Mouse (Mus musculus) ES-Bruce4 (cell line): ENCODE data around the gene Rbms3. TPM values are rescaled to one million over a fixed set of nuclear protein-coding genes. Genes with fewer than 3 reads are reported as not detected.

Experiments used
- H3K27ac ChIP-seq: 2 replicates; pipeline ENCODE4 v1.5.1; 2012; ENCODE audit warnings: low read length, inconsistent platforms; ENCODE audit not compliant: insufficient read depth
- H3K27me3 ChIP-seq: 2 replicates; pipeline ENCODE4 v1.6.1; 2012; ENCODE audit warnings: mild to moderate bottlenecking, low read length, inconsistent platforms; ENCODE audit not compliant: control insufficient read depth, poor library complexity, insufficient read depth, severe bottlenecking
- H3K36me3 ChIP-seq: 2 replicates; pipeline ENCODE4 v1.6.1; 2012; ENCODE audit warnings: inconsistent platforms, mild to moderate bottlenecking, low read length, moderate library complexity; ENCODE audit not compliant: control insufficient read depth, poor library complexity, insufficient read depth, severe bottlenecking
- H3K4me1 ChIP-seq: one replicate; pipeline ENCODE4 v1.8.1; 2011; ENCODE audit warnings: low read length; ENCODE audit not compliant: control insufficient read depth, insufficient read depth
- H3K4me3 ChIP-seq: 2 replicates; pipeline ENCODE4 v1.5.1; 2011; ENCODE audit warnings: low read depth, mild to moderate bottlenecking, low read length
- H3K9ac ChIP-seq: 2 replicates; pipeline ENCODE4 v1.6.1; 2012; ENCODE audit warnings: low read depth, mild to moderate bottlenecking, inconsistent platforms; ENCODE audit not compliant: poor library complexity, severe bottlenecking
- H3K9me3 ChIP-seq: replicated peaks from 2 replicates; pipeline ENCODE4 v1.6.1; 2012; ENCODE audit warnings: mild to moderate bottlenecking, low read length, inconsistent platforms; ENCODE audit not compliant: control insufficient read depth, poor library complexity, insufficient read depth, severe bottlenecking
- CTCF ChIP-seq: IDR thresholded peaks from one replicate; pipeline ENCODE4 v1.8.1; 2011; ENCODE audit warnings: low read depth, low read length
- EP300 ChIP-seq: IDR thresholded peaks from 2 replicates; pipeline ENCODE4 v1.6.1; 2011; ENCODE audit warnings: low read depth, low read length; ENCODE audit not compliant: insufficient read depth
- POLR2A ChIP-seq: IDR thresholded peaks from one replicate; pipeline ENCODE4 v1.8.1; 2011; ENCODE audit warnings: low read length; ENCODE audit not compliant: insufficient read depth
- polyA plus RNA-seq: library from polyadenylated mRNA; stranded (reverse); fragments of >200 nt; gene quantifications from 2 replicates; pipeline ENCODE4 v1.2.4, GENCODE M21; 2011; ENCODE audit warnings: low read depth; ENCODE audit not compliant: missing spikeins, insufficient read depth, insufficient read length

The Rbms3 gene
- polyA plus RNA-seq, 1 experiment = 1.8 TPM

GRCm38 (mm10) chr9:117585345-117585744 is 44.4 kb downstream of the Rbms3 start:
- Histone ChIP-seq H3K4me1 (no peaks in the 10 kb centered on the region), H3K27me3 (no peaks in the 10 kb centered on the region), H3K36me3 (no peaks in the 10 kb centered on the region), H3K4me3 (no peak overlapping the region), H3K27ac (no peak overlapping the region), H3K9me3 (peaks cover 4% of the 10 kb centered on the region; the same call in 1 of the 2 replicates), H3K9ac (no peak overlapping the region)
- TF ChIP-seq POLR2A = no peak
- TF ChIP-seq EP300 = no peak

- no peaks in the 10 kb centered on the region for H3K4me1 ChIP-seq
- H3K27ac ChIP-seq = no peak overlapping the region
- TF ChIP-seq CTCF (no peak), EP300 (no peak), POLR2A (no peak)
- H3K9ac ChIP-seq = no peak overlapping the region
- H3K9me3 ChIP-seq = peaks cover 4% of the 10 kb centered on the region; the same call in 1 of the 2 replicates
- H3K4me3 ChIP-seq = no peak overlapping the region
- H3K36me3 ChIP-seq = no peaks in the 10 kb centered on the region
- no peaks in the 10 kb centered on the region for H3K27me3 ChIP-seq
Observed at GRCm38 (mm10) chr9:117583638-117584037, 46.1 kb downstream of the Rbms3 start.

GRCm38 (mm10) chr9:117582591-117582990 is 47.1 kb downstream of the Rbms3 start:
- Histone ChIP-seq H3K27ac (no peak overlapping the region), H3K9ac (no peak overlapping the region), H3K4me3 (no peak overlapping the region), H3K27me3 (no peaks in the 10 kb centered on the region), H3K9me3 (no peaks in the 10 kb centered on the region), H3K36me3 (no peaks in the 10 kb centered on the region), H3K4me1 (no peaks in the 10 kb centered on the region)
- TF ChIP-seq CTCF (no peak), POLR2A (no peak), EP300 (no peak)

GRCm38 (mm10) chr9:117571186-117571855 is 58.4 kb downstream of the Rbms3 start:
- H3K27ac ChIP-seq = no peak overlapping the region
- no peaks in the 10 kb centered on the region for H3K27me3 ChIP-seq

DNA sequence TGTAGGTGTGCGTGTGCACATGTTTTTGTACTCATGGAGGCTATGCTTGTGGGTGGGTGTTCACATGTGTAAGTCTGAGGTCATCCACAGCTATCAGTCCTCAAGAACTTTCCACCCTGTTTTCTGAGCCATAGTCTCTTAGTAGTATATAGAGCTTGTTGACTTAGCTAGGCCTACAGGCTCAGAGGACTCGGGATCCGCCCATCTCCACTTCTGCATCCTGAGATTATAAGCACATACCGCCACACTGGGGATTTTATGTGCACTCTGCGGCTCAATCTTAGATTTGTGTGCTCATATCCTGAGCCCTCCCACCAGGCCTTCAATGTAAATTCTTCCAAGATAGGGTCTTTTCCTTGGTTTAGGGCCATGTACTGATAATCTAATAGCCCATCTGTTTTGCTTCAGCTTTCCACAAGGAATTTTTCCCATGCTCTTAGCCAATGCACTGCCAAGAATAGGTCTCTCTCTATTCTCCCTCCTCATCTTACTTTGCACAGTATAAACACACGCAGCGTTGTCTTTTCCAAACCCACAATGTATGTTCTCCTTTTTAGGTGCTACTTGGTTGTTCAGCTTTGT is 59.4 kb downstream of the Rbms3 start:
- no peak for TF ChIP-seq CTCF
- TF ChIP-seq EP300 = no peak
- no peak for TF ChIP-seq POLR2A
- H3K27ac ChIP-seq = no peak overlapping the region
- no peaks in the 10 kb centered on the region for H3K36me3 ChIP-seq
- no peaks in the 10 kb centered on the region for H3K9me3 ChIP-seq
- no peak overlapping the region for H3K9ac ChIP-seq
- H3K4me1 ChIP-seq = no peaks in the 10 kb centered on the region
- no peak overlapping the region for H3K4me3 ChIP-seq
- H3K27me3 ChIP-seq = no peaks in the 10 kb centered on the region

More at GRCm38 (mm10) chr9:117571186-117571855, 58.4 kb downstream of the Rbms3 start:
- Histone ChIP-seq H3K36me3 (no peaks in the 10 kb centered on the region), H3K9me3 (no peaks in the 10 kb centered on the region), H3K4me3 (no peak overlapping the region), H3K9ac (no peak overlapping the region), H3K4me1 (no peaks in the 10 kb centered on the region)
- TF ChIP-seq EP300 = no peak
- TF ChIP-seq CTCF = no peak
- TF ChIP-seq POLR2A = no peak

GRCm38 (mm10) chr9:117566293-117566692 is 63.4 kb downstream of the Rbms3 start:
- TF ChIP-seq CTCF (no peak), POLR2A (no peak), EP300 (no peak)
- no peaks in the 10 kb centered on the region for H3K4me1 ChIP-seq
- H3K4me3 ChIP-seq = no peak overlapping the region
- no peak overlapping the region for H3K9ac ChIP-seq
- H3K36me3 ChIP-seq = no peaks in the 10 kb centered on the region
- no peak overlapping the region for H3K27ac ChIP-seq
- no peaks in the 10 kb centered on the region for H3K27me3 ChIP-seq
- H3K9me3 ChIP-seq = no peaks in the 10 kb centered on the region
